ENCODE assay signal across 16 mouse cellular contexts in the genomic region with DNA sequence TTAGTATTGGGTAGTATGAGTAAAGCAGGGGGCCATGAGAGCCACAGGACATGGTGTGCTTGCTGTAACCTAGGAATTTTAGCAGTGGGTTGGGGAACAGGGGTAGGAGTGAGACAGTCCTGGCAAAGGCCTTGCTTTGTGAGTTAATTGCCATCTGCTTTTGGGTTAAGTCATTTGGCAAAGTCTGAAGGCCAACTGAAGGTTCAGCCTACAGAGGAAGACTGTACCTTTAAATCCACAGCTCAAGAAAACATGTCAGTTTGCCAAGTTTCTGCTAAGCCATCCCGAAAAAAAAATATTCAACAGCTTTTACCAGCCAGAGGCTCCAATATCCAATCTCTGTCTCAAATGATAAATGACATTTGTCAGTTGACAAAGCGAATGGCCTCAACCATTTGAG.
DNase-seq lines count a peak whose midpoint lies in the region; ATAC-seq and TF ChIP-seq lines count a peak whose summit lies in the region.
"Had no signal": no experiment of that assay in that cellular context is flagged by ENCODE, and none has a peak within 500 bp of the region (broad histone marks: within the 10 kb centered on the region; RNA-seq: fewer than 3 reads in every experiment).

No protein-coding gene starts in this region.

- DNase-seq in forebrain, embryonic 14.5 days (ENCODE audit: low spot score): peak; percentile 68
- peak; percentile 41 to 45 for DNase-seq in kidney, adult 8-10 months
- no peak for DNase-seq in kidney, postnatal 10 days
- DNase-seq in midbrain, postnatal 0 days (ENCODE audit: low spot score): peak; percentile 76
- no peak for DNase-seq in liver, postnatal 0 days
- DNase-seq: adrenal gland, postnatal 14 days; lung, adult 2 months; lung, postnatal 36 days had no signal

- 58% methylated on average over 2 of the region's 2 CpGs for WGBS in forebrain, embryonic 14.5 days
- 91% methylated on average over 2 of the region's 2 CpGs for WGBS in forebrain, embryonic 12.5 days
- WGBS in midbrain, postnatal 0 days: 53% methylated on average over 2 of the region's 2 CpGs
- 86% methylated on average over 2 of the region's 2 CpGs for WGBS in midbrain, embryonic 13.5 days
- 74% methylated on average over 2 of the region's 2 CpGs for WGBS in liver, postnatal 0 days (ENCODE audit: insufficient replicate concordance)

- H3K4me2 ChIP-seq in forebrain, embryonic 14.5 days (ENCODE audit: low read length): no peak overlapping the region
- H3K4me2 ChIP-seq in forebrain, embryonic 12.5 days: no peak overlapping the region
- H3K4me2 ChIP-seq in midbrain, postnatal 0 days (ENCODE audit: low read depth, low read length, poor library complexity, severe bottlenecking): no peak overlapping the region
- no peak overlapping the region for H3K4me2 ChIP-seq in midbrain, embryonic 13.5 days (replicated peaks)
- no peak overlapping the region for H3K4me2 ChIP-seq in liver, postnatal 0 days (ENCODE audit: low read depth, low read length)
- H3K4me2 ChIP-seq: embryonic facial prominence, embryonic 13.5 days; heart, embryonic 12.5 days; neural tube, embryonic 13.5 days had no signal

- H3K9ac ChIP-seq in forebrain, embryonic 14.5 days (ENCODE audit: low read length): no peak overlapping the region
- no peak overlapping the region for H3K9ac ChIP-seq in forebrain, embryonic 12.5 days
- no peak overlapping the region for H3K9ac ChIP-seq in midbrain, postnatal 0 days (replicated peaks; ENCODE audit: low read length, poor library complexity, severe bottlenecking)
- H3K9ac ChIP-seq in midbrain, embryonic 13.5 days (replicated peaks): no peak overlapping the region
- H3K9ac ChIP-seq in liver, postnatal 0 days (replicated peaks): no peak overlapping the region
- H3K9ac ChIP-seq: embryonic facial prominence, embryonic 13.5 days; heart, embryonic 12.5 days; neural tube, embryonic 13.5 days had no signal

- ATAC-seq in forebrain, embryonic 14.5 days: no peak
- no peak for ATAC-seq in forebrain, embryonic 12.5 days (ENCODE audit: low FRiP score)
- no peak for ATAC-seq in midbrain, postnatal 0 days (ENCODE audit: low FRiP score)
- ATAC-seq in midbrain, embryonic 13.5 days: no peak
- ATAC-seq in granulocyte monocyte progenitor cell, adult 5-6 weeks (replicated peaks; ENCODE audit: poor library complexity, severe bottlenecking): no peak
- no peak for ATAC-seq in liver, postnatal 0 days
- ATAC-seq: inflammation-experienced regulatory T-cells, adult 6 months had no signal

- no peak overlapping the region for H3K4me3 ChIP-seq in forebrain, embryonic 14.5 days (ENCODE audit: low read depth, low read length)
- no peak overlapping the region for H3K4me3 ChIP-seq in forebrain, embryonic 12.5 days (replicated peaks)
- H3K4me3 ChIP-seq in midbrain, postnatal 0 days (ENCODE audit: low read depth, low read length): no peak overlapping the region
- no peak overlapping the region for H3K4me3 ChIP-seq in midbrain, embryonic 13.5 days (replicated peaks)
- H3K4me3 ChIP-seq in liver, postnatal 0 days (ENCODE audit: low read depth, low read length): no peak overlapping the region
- H3K4me3 ChIP-seq: embryonic facial prominence, embryonic 13.5 days; heart, embryonic 12.5 days; midbrain, embryonic 10.5 days; neural tube, embryonic 13.5 days had no signal

- TF ChIP-seq EP300 in liver, postnatal 0 days (IDR thresholded peaks at IDR 0.05; ENCODE audit: low read depth): no peak

- H3K27me3 ChIP-seq in forebrain, embryonic 14.5 days (replicated peaks; ENCODE audit: control insufficient read depth, insufficient read depth, low read length): no peaks in the 10 kb centered on the region
- H3K27me3 ChIP-seq in forebrain, embryonic 12.5 days: peaks cover 3% of the 10 kb centered on the region
- no peaks in the 10 kb centered on the region for H3K27me3 ChIP-seq in midbrain, postnatal 0 days (ENCODE audit: insufficient read depth, low read length)
- H3K27me3 ChIP-seq in midbrain, embryonic 13.5 days: peaks cover 23% of the 10 kb centered on the region
- no peaks in the 10 kb centered on the region for H3K27me3 ChIP-seq in liver, postnatal 0 days (ENCODE audit: insufficient read depth, low read length)
- H3K27me3 ChIP-seq: embryonic facial prominence, embryonic 13.5 days; heart, embryonic 12.5 days had no signal

- peaks cover 4% of the 10 kb centered on the region; the same call in 1 of the 2 replicates for H3K4me1 ChIP-seq in forebrain, embryonic 14.5 days (ENCODE audit: control insufficient read depth, insufficient read depth, low read length)
- H3K4me1 ChIP-seq in forebrain, embryonic 12.5 days: no peaks in the 10 kb centered on the region
- no peaks in the 10 kb centered on the region for H3K4me1 ChIP-seq in midbrain, postnatal 0 days (ENCODE audit: insufficient read depth, low read length)
- H3K4me1 ChIP-seq in midbrain, embryonic 13.5 days (replicated peaks): peaks cover 5% of the 10 kb centered on the region; the same call in 1 of the 2 replicates
- no peaks in the 10 kb centered on the region for H3K4me1 ChIP-seq in liver, postnatal 0 days (ENCODE audit: insufficient read depth)
- H3K4me1 ChIP-seq: heart, embryonic 12.5 days; neural tube, embryonic 13.5 days had no signal

- H3K27ac ChIP-seq in forebrain, embryonic 14.5 days (ENCODE audit: low read depth, low read length): no peak overlapping the region
- no peak overlapping the region for H3K27ac ChIP-seq in forebrain, embryonic 12.5 days
- no peak overlapping the region for H3K27ac ChIP-seq in midbrain, postnatal 0 days (ENCODE audit: low read depth, low read length)
- no peak overlapping the region for H3K27ac ChIP-seq in midbrain, embryonic 13.5 days
- no peak overlapping the region for H3K27ac ChIP-seq in liver, postnatal 0 days (ENCODE audit: low read depth)
- H3K27ac ChIP-seq: embryonic facial prominence, embryonic 13.5 days; midbrain, embryonic 10.5 days; neural tube, embryonic 13.5 days had no signal

- H3K36me3 ChIP-seq in forebrain, embryonic 14.5 days (ENCODE audit: control insufficient read depth, insufficient read depth, low read length): no peaks in the 10 kb centered on the region
- no peaks in the 10 kb centered on the region for H3K36me3 ChIP-seq in forebrain, embryonic 12.5 days (replicated peaks)
- no peaks in the 10 kb centered on the region for H3K36me3 ChIP-seq in midbrain, postnatal 0 days (ENCODE audit: insufficient read depth, low read length)
- H3K36me3 ChIP-seq in midbrain, embryonic 13.5 days: no peaks in the 10 kb centered on the region
- no peaks in the 10 kb centered on the region for H3K36me3 ChIP-seq in liver, postnatal 0 days (replicated peaks; ENCODE audit: insufficient read depth, low read length)
- H3K36me3 ChIP-seq: embryonic facial prominence, embryonic 13.5 days; heart, embryonic 12.5 days; midbrain, embryonic 10.5 days; neural tube, embryonic 13.5 days had no signal

- no peak for TF ChIP-seq CTCF in midbrain, postnatal 0 days (IDR thresholded peaks at IDR 0.05)
- TF ChIP-seq CTCF in liver, postnatal 0 days (IDR thresholded peaks at IDR 0.05; ENCODE audit: low read depth): no peak

- no peaks in the 10 kb centered on the region for H3K9me3 ChIP-seq in forebrain, embryonic 14.5 days (replicated peaks; ENCODE audit: control insufficient read depth, low read length)
- no peaks in the 10 kb centered on the region for H3K9me3 ChIP-seq in forebrain, embryonic 12.5 days
- no peaks in the 10 kb centered on the region for H3K9me3 ChIP-seq in midbrain, postnatal 0 days (ENCODE audit: low read length)
- no peaks in the 10 kb centered on the region for H3K9me3 ChIP-seq in midbrain, embryonic 13.5 days
- no peaks in the 10 kb centered on the region for H3K9me3 ChIP-seq in liver, postnatal 0 days (ENCODE audit: low read length)
- H3K9me3 ChIP-seq: embryonic facial prominence, embryonic 13.5 days; heart, embryonic 12.5 days; midbrain, embryonic 10.5 days; neural tube, embryonic 13.5 days had no signal

Comparison
In these comparisons a context has a peak if more than half of its experiments do, and no peak if none do; other contexts are left out.
1. DNase-seq: peak in forebrain, embryonic 14.5 days (single experiment), kidney, adult 8-10 months (2 of 2) and midbrain, postnatal 0 days (single experiment); none in kidney, postnatal 10 days (single experiment) and liver, postnatal 0 days (single experiment).